Mouse (Mus musculus): ENCODE results near the gene Il17d. TPM values are rescaled to one million over a fixed set of nuclear protein-coding genes. Genes with fewer than 3 reads are reported as not detected.

Gene Il17d
- polyA plus RNA-seq (2012; rRNA removed; ENCODE audit: low replicate concordance) = 6.3 and 14.7 TPM in 2 replicates

GRCm38 (mm10) chr14:57524671-57525387 is at the start of gene Il17d:
Gene Il17d, plus strand, starts transcription at chr14:57524777.

GRCm38 (mm10) chr14:57571155-57572133 is 46.9 kb downstream of the Il17d start, which contains the start of gene Eef1akmt1:
Gene Eef1akmt1, minus strand, starts transcription at chr14:57571612.

Other genes with a start within 250 kb of the Il17d start
- 115 and 192 TPM in 2 replicates for gene Cryl1, start 126.2 kb upstream of the Il17d start, polyA plus RNA-seq (2012; rRNA removed; ENCODE audit: low replicate concordance)
- 0.23 and 1.2 TPM in 2 replicates for gene Ift88, start 100.7 kb upstream of the Il17d start, polyA plus RNA-seq (2012; rRNA removed; ENCODE audit: low replicate concordance)
- 5.1 and 6.3 TPM in 2 replicates for gene Eef1akmt1, start 46.8 kb downstream of the Il17d start, polyA plus RNA-seq (2012; rRNA removed; ENCODE audit: low replicate concordance)
- gene Xpo4, start 140.7 kb downstream of the Il17d start, polyA plus RNA-seq (2012; rRNA removed; ENCODE audit: low replicate concordance) = 0.34 and 0.79 TPM in 2 replicates
- gene Gm49361, start 221.3 kb downstream of the Il17d start, polyA plus RNA-seq (2012; rRNA removed; ENCODE audit: low replicate concordance) = not detected in 2 replicates
- gene Lats2, start 233.6 kb downstream of the Il17d start, polyA plus RNA-seq (2012; rRNA removed; ENCODE audit: low replicate concordance) = 14.1 and 15.9 TPM in 2 replicates

Measured in duodenum, adult 2 months (tissue).